Mouse (Mus musculus): Measurements from ENCODE around the gene Ndufa3.
"Not testable (repeated sequence)": the region's sequence is repeated elsewhere in the genome, so short reads cannot be mapped to it uniquely, and the experiment has no call there.

Ndufa3 gene

DNA sequence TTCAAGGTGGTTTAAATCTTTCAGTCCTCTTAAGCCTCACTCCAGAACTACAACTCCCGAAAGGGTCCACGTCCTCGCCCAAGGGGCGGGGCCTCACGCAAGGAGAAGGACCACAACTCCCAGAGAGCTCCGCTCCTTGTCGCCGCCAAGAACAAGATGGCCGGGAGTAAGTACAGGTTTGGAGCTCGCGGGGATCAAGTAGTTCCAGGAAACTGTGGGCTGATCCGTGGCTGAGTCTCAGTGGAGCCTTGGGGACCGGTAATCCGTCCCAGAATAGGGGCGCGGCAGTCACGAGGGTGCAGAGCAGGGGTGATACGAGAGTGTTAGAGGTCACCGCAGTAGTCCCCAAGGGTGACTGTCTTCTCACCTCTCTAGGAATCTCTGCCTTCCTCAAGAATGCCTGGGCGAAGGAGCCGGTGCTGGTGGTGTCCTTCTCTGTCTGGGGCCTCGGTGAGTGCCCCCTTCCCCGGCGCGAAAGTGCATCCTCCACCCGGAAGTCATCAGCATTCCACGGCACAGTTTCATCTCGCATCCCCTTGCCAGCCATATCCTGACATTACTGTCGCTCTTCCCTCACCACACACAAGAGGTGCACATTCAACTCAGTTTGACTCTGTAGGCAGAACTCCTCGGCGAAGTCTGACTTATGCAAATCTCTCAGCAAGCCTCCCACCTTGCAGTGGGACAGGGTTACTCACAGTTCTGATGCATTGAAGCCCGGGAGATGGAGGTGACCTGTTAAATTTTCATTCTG lies at the start of gene Ndufa3:
Ndufa3 (plus strand) TSS at position 132 of the 754 bp plus-strand sequence.
- peak; percentile 88 for DNase-seq

DNA sequence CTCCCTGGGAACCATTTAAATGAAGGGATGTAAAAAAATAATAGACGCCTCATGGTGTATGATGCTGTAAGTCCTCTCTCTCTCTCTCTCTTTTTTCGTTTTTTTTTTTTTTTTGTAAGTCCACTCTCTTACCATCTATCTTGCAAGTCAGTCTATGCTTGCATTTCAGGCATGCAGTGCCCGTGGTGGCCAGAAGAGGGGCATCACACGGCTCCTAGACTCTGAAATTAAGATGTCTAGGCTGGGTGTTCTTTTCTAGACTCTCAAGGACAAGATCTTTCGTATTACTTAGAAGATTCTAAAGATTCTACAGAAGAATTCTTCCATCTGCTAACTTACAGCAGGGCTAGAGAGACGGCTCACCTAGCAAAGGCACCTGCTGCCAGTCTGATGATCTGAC lies 47.4 kb upstream of the Ndufa3 start:
- no peak for DNase-seq

DNA sequence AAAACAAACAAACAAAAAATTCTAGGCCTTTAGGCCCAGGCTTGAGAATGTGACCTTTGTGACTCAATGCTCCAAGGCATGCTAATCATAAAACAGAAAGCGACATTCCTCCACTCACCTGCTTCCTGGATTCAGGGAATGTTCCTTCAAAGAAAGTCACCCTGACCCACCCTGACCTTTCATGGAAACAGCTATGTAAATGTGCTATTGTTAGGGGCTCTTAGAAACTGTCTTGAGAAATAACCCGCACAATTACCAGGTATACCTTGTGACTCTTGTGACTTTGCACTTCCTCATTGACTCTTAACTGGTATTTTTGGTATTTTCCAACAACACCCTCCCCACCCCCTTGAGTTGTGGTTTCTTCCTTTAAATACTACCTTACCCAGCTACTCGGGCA lies 46.6 kb upstream of the Ndufa3 start:
- DNase-seq, result not testable (repeated sequence)

DNA sequence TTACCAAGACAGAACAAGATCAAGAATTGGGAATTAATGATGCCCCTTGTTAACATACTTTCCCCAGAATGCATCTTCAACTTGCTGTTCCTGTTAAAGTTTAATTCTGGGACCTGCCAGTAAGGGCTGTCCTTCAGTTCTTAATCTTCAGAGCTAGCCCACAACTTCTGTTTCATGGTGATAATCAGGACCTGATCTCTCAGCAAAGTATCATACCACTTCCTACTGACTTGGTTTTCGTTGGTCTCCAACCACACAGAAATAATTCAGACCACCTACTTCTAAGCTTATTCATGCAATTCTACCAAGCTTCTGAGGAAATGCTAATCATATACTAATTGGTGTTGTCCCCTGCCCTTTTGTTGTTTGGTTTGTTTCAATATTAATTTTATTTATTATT lies 45.3 kb upstream of the Ndufa3 start:
- DNase-seq, result no peak

DNA sequence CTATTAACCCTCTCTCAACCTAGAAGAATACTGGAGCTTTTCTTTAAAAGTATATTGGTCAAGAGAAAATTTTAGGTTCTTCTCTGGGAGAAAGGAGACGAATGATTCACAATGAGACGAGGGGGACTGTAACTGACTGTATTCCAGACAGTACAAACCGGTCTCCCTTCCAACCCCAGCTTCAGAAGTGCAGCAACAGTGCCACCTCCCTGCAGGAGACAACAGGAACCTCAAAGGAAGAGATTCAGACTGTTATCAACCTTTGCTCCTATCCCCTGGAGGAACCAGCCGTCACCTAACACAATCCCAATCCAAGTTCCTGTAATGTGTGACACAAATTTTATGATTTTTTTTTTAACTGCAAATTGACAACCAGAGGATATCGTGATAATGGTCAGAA lies 43.0 kb upstream of the Ndufa3 start:
- DNase-seq, result no peak

DNA sequence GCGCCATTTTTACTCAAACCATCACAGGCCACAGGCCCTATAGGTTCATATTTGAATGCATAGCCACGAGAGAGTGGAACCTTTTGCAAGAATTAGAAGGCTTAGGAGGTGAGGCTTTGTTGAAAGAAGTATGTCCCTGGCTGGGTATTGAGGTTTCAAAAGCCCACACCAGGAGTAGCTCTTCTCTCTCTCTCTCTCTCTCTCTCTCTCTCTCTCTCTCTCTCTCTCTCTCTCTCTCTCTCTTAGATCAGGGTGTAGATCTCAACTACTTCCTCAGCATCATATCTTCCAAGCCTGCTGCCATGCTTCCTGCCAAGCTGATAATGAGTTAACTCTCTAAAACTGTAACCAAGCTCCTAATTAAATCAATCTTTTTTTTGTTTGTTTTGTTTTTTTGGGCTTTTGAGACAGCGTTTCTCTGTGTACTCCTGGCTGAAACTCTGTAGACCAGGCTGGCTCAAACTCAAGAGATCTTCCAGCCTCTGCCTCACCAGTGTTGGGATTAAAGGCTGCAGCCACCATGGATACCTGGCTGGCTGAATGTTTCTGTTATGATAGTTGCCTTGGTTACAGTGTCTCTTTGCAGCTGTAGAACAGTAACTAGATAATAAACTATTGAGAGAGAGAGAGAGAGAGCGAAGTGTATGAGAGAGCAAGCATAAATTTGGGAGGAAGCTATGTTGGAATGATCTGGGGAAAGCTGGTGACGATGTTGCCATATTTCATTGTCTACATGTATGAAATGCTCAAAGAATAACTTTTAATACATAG lies 40.6 kb upstream of the Ndufa3 start:
- no peak for DNase-seq

DNA sequence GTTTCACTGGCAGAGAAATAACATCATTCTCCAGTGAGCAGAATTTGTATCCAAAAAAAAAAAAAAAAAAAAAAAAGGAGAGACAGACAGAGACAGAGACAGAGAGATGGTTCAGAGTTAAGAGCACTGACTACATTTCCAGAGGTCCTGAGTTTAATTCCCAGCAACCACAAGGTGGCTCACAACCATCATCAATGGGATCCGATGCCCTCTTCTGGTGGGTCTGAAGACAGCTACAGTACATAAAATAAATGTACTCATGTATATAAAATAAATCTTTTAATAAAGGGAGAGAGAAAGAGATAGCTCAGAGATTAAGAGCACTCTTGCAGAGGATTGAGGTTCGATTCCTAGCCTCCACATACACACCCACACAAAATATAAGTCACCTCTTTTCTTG lies 39.0 kb upstream of the Ndufa3 start:
- no peak for DNase-seq

DNA sequence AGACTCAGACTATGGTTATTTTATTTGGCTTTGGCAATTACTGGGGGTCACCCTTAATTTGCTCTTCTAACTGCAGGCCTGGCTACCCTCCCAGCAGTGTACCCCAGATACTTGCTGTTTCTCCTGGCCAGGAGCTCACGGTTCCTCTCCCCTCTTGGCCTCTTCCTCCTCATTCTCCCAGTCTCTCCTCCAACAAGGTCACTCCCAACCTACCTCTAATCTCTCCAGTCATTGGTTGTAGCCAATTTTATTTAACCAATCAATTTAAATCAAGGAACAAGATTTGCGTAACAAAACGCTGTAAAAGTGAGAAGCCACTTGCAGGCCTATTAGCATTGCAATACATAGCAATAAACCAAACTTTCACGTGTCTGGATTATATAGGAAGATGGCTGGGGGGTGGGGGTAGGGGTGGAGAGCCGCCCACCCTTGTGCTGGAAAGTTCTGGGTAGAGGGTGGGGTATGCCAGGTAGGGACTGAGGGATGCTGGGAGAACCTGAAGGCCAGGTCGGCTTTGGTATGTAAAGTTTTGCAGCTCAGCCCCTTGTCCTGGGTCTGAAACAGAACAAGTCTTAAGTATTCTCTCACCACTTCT lies 38.1 kb upstream of the Ndufa3 start:
- DNase-seq, result no peak

DNA sequence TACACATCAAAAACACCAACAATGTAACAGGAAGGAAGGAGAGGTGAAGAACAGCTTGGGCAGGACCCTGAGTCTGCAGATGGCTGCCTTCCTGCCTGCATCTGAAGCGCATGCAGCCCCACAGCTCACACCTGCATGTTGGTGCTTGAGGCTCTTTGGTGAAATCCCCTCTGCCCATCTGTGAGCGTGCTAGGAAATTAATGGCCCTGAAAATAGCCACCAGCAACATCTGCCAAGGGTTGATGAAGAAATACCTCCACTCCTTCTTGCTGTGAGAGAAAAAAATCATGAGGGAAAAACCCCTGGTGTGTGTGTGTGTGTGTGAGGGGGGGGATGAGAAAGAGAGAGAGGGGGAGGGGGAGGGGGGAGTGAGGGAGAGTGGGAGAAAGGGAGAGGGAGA lies 37.1 kb upstream of the Ndufa3 start:
- DNase-seq, result no peak

DNA sequence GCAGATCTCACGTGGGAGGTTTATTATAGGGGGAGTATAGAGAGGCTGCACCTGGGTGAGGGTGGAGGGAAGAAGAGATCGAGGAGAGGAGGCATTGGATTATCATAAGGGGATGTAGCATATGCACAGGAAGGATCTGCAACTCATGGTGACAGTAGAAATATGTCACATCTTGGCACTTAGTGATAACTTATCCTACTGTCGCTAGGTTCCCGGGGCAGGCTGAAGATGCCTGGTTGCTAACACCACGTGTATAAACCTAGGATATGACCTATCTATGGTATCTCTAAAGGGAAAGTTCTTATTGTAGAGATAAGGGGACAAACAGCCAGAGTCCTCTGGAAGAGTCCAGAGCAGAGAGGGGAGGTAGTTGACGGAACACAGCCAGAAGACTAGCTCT lies 31.4 kb upstream of the Ndufa3 start:
- no peak for DNase-seq

DNA sequence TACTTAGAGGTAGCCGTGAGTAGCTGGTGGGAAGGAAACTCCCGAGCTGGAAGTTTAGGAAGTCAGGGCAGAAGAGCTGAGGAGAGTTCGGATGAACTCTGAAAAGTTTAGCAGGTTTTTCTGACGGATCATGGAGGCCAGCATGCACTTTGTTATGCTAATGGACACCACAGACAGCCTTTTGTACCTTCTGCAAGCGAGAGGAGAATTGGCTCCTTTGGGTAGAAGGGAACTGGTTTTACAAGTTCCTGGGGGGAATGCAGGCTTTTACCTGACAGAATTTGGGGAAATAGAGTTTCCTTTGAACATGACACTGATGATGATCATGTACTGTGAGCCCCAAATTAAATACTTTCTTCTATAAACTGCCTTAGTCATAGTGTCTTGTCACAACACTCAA lies 30.9 kb upstream of the Ndufa3 start:
- DNase-seq, result no peak

DNA sequence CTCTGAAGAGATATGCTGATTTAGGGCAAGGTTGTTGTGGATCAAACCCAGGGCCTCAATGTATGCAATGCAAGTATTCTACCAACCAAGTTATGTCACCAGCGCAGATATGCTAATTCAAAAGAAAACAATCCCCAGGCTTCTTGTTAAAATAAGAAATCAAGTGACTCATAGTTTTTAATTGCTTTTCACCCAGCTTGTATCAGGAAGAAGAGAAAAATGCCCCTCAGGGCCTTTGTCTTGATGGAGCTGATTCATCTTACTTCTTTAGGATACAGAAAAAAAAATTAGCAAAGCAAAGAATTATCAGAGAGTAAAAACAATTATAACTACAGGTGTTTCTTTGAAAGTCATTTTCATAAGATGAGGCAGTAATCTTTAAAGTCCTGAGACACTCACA lies 29.9 kb upstream of the Ndufa3 start:
- no peak for DNase-seq

DNA sequence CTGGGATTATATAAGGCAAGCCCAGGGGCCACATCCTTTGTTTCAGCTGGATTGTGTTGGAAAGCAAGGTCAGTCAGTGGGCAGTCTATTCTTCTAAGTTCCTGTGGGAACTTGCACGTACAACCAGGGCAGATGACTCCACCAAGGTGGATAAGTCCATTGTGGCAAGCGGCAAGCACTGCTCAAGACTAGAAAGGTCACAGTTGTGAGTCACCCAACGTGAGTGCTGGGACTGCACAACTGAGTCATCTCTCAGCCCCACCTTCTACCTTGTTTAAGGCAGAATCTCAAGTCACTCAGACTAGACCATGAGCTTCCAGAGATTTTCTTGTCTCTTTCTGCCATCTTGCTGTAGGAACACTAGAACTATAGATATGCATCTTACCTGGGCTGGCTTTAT lies 26.6 kb upstream of the Ndufa3 start:
- DNase-seq, result no peak

DNA sequence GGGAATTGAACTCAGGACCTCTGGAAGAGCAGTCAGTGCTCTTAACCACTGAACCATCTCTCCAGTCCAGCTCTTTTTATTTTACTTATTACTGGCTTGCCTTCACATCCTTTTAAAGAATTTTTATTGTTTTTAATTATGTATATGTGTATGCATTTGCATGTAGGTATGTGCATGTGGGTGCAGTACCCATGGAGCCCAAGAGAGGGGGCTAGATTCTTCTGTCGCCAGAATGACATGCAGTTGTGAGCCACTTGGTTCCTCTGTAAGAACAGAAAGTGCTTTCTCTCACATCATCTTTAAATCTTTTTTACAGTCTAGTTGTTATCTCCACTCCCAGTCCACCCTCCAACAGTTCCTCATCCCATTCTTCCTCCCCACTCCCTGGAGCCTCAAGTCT lies 25.6 kb upstream of the Ndufa3 start:
- no peak for DNase-seq

DNA sequence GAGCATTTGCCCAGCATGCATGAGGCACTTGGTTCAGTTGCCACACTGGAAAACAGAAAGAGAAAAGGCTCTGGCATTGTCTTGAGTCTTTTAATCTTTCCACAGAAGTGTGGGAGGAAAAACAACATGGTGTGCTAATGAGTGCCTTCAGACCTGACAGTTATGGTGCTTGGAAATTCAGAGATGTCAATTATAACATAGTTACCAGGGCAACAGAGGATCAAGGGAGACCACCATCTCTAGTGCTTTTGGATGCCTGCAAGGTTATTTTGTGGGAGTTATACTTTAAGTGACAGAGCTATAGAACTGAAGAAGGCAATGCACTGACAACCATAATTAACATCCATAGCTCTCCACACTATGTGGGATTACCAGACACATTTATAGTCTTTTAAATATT lies 23.3 kb upstream of the Ndufa3 start:
- DNase-seq, result no peak

DNA sequence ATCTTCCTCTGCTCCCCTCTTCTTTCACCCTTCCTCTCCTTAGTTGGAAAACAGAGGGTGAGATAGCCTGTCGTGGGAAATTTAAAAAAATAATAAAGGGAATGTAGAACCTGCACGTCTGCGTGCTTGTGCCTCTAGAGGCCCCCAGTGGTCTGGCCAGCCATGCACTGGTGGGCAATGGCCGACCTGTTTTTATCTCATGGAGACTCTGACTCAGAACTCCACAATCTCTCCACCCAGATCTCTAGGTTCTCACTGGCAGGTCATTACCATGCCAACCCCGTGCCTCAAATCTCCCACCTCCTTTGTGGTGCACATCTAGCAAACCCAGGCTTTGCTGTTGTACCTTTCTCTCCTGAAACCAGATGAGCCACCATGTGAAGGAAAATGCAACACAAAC lies 22.5 kb upstream of the Ndufa3 start:
- DNase-seq, result no peak

DNA sequence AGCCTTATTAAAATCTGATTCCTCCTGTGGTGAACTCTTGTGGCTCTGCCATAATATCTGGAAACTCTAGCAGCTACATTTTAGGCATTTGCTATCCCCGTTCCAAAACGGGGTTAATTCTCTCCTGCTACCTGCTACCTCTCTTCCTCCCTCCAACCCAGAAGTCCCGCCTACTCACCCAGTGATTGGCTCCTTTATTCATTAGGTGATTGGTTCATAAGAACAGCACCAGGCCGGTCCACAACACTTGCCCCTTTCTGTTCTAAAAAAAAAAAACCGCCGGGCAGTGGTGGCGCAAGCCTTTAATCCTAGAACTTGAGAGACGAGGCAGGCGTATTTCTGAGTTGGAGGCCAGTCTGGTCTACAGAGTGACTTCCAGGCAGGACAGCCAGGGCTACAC lies 22.0 kb upstream of the Ndufa3 start:
- DNase-seq, result peak; percentile 7

DNA sequence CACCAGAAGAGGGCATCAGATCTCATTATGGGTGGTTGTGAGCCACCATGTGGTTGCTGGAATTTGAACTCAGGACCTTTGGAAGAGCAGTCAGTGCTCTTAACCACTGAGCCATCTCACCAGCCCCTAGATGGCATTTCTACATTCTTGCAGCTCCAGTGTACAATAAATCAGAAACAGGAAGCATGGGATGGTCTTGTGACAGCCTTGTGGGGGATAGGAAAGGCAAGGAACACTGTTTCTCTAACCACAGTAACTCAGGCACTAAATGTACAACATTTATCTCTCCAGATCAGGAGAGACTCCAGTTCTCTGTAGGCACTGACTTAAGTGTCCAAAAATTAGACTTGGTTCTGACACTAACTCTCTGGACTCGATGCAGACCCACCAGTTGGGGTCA lies 19.4 kb upstream of the Ndufa3 start:
- not testable (repeated sequence) for DNase-seq

DNA sequence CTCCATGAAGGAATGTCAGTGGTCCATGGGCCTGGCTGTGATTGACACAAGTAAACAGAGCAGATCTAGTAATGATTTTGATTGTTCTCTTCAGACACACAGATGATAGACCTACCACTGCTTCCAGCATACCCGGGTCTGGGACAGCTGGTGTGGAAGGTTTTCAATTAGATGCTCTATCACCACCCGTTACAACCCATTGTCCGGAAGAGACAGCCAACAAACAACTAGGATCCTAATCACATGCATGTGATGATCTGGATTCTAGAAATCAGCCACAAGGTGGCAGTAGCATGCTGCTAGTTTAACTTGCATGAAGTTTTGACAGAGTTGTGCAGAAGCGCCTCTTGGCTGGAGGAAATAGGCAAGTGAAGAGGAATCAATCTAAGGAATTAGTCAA lies 16.1 kb upstream of the Ndufa3 start:
- DNase-seq, result peak; percentile 62

DNA sequence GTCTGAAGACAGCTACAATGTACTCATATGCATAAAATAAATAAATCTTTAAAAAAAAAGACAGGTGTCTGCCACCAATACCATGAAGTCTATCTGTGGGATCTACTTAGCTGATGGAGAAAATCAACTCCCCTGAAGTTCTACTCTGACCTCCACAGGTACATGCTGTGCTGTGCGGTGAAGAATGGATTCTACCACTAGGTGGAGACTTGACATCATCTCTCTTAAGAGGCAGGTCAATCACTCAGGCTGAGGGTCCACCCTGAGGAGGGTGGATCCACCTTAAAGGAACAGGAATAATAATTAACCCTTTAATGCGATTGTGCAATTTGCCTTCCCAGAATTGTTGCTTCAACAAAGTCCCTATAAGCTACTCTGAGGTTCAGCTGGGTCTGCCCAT lies 10.4 kb upstream of the Ndufa3 start:
- no peak for DNase-seq

DNA sequence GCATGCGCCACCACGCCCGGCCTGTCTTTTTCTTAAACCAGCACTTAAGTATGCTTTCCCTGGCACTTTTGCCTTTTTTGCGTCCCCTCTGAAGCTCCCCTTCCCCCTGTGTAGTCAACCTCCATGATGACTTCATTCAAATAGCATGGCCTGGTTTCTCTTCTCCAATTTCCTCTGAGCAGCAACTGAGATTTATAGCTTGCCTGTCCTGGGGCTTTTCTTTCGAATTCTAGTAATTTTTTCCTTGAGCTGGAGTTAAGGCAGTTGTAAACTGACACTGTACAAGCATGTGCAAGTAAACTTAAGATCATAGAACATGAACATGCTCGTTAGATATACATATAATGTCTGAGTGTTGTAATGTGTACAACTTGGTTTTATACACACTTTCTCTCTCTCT lies 9.8 kb upstream of the Ndufa3 start:
- no peak for DNase-seq

DNA sequence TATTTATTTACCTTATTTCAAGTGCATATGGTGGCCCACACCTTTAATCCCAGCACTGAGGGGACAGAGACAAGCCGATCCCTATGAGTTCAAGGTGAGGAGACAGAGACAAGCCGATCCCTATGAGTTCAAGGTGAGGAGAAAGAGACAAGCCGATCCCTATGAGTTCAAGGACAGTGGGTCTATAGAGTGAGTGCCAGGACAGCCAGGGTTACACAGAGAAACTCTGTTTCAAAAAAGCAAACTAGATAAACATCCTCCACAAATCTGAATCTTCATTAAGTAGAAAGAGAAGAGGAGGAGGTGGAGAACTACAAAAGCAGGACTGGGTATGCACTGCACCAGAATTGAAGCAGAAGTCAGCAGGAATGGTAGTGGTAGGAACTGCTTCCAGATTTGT lies 8.5 kb upstream of the Ndufa3 start:
- no peak for DNase-seq

DNA sequence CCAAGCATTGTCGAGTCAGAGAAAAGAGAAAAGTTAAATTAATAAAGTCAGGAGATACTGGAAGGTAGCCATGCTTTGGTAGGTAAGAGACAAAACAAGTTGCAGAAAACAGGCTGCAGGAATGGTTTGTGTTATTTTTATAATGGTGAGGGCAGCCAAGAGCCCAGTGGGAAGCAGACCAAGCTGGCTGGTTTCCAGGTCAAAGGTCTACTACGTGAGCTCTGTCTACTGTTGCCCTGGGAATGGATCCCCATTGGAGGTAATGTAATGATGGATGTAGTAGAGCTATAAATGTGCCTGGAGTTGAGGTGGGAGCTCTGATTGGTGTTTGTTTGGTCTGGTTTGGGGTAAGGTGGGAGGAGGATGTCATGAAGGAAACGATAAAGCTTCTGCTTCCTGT lies 8.1 kb upstream of the Ndufa3 start:
- no peak for DNase-seq

DNA sequence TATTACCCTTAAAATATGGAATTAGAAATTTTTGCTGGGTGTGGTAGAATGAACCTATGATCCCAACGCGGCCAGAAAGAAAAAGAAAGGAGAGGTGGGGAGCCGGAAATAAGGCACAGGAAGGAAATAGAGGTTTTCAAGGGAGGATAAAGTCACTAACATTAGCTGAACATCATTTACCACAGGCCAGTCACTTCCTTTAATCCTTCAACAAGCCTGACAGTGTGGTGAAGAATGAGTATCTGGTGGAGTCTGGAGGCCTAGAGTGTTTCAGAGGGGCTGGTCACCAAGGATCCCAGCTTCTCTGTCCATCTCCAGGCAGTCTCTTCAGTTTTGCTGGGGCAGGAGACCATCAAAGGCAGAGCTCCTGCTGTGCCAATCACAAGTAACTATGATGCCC lies 6.7 kb upstream of the Ndufa3 start:
- DNase-seq, result no peak
